Mouse (Mus musculus): ENCODE results near the gene Nkpd1.

Nkpd1 gene

DNA sequence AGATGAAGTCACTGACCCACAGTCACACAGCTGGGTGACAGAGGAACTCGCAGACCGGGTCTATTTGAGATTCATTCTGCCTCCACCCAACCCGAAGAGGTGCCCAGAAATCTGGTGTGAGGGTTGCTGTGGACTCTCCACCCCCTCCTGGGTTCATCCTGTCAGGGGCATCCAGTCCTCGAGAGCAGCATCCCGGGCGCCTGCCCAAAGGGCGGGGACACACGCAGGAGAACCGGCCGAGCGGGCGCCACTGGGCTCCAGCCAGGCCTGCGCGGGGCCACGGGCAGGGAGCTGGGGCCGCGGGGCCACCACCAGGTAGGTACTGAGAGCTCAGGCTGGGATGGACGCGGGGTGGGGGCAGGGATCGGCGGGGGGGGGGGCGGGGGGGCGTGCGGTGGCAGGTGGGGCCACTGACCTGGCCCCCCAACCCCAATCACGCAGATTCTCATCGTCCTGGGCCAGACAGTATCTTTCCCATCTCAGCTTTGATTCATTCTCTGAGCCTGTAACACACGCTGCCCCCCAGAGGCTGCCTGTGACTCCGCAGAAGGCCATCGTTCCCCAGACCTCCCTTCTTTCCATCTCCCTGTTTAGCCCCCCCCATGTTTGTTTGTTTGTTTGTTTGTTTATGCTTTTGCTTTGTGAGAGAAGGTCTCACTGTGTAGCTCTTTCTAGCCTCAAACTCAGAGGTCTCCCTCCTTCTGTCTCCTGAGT is at the start of gene Nkpd1:
Gene Nkpd1, plus strand, starts transcription at position 187 of the 714 bp plus-strand sequence.
- DNase-seq (ENCODE audit: low read depth, low spot score) = no peak

GRCm38 (mm10) chr7:19468279-19468678 is 49.4 kb upstream of the Nkpd1 start:
- no peak for DNase-seq (ENCODE audit: low read depth, low spot score)

- DNase-seq (ENCODE audit: low read depth, low spot score) = no peak
These were observed 48.2 kb upstream of the Nkpd1 start for GRCm38 (mm10) chr7:19469404-19469803.

DNA sequence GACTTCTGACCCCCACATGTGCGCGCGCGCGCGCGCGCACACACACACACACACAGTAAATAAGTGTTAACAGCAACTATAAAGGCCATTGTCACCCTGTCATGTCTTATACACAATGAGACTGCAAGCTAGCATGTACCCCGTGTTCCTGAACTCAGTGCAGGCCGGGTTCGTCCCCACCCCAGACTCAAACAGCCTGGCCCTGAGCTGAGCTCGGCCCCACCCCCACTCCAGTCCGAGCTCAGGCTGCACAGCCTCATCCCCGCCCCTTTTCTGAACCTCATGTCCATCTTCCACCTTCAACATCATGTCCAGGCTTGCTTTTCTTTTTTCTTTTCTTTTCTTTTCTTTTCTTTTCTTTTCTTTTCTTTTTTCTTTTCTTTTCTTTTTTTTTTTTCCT is 47.3 kb upstream of the Nkpd1 start:
- DNase-seq (ENCODE audit: low read depth, low spot score) = no peak

GRCm38 (mm10) chr7:19472403-19472802 is 45.2 kb upstream of the Nkpd1 start:
- no peak for DNase-seq (ENCODE audit: low read depth, low spot score)

DNA sequence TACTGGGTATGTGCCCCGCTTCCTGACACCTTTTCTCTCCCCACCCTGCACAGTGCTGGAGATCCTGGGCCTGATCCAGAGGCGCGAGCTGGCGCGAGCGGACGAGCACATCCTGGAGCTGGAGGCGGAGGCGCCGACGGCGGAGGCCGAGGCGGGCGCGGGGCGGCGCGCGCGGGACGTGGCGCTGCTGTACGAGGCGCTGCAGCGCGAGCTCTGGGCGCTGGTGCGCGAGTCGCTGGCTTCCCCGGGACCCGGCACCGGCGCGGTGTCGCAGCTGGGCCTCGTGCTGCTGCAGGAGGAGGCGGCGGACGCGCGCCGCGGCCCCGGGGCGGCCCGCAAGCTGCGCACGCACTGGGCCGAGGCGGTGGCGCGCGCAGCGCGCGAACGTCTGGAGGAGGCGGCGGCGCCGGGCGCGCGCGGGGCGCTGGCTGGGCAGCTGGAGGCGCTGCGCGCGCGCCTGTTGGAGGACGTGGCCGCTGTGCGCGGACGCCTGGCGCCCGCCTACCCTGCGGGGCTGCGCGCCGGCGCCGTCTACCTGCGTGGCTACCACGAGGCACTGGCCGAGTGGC is 43.7 kb upstream of the Nkpd1 start:
- peak; percentile 47 for DNase-seq (ENCODE audit: low read depth, low spot score)

DNA sequence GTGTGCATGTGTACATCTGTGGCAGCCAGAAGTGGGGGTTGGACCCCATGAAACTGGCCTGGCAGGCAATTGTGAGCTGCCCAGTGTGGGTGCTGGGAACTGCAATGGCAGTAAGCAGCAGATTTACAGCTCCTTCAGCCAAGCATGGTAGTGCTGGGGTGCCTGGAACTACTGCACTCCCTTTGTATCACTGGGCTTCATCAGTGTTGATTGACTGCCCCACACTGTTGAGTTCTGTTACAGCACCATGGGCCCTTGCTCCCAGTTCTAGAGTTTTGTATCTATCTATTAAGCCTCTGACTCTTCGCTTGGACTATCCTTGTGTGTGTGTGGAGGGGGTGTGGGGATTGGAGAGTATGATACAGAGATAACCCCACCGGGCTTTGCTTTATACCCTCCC is 40.6 kb upstream of the Nkpd1 start:
- no peak for DNase-seq (ENCODE audit: low read depth, low spot score)

DNA sequence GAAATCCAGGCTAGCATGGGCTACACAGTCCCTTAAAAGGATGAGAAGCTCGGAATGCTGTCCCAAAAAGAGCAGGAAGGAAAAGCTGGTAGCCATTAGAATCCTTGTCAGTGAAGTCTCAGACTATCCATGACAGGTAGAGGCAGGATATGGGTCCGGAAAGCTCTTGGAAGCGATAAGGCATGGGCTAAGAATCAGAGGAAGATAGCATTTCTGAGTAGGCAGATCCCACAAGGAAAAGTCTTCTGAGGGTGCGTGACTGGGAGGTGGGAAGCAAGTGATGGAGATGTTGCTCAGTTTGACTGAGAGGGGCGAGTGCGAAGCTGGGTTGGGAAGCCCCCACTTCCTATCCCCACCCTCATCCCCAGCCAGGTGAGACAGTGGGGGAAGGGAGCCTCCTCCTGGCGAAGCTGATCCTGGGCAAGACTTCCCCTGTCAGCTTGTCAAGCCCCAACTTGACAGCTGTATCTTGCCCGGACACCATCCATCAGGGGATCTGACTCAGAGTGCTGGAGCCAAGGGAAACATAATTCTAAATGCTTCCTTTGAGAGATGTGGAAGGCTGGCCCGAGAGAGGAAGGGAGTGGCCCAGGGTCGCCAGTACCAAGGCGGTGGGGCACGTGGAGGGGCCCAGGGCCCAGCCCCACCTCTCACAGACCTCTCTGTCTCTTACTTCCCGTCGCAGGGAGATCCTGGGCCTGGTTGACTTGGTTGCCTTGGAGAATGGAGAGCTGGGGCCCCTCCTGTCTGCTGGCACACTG is 39.8 kb upstream of the Nkpd1 start:
- no peak for DNase-seq (ENCODE audit: low read depth, low spot score)

- DNase-seq (ENCODE audit: low read depth, low spot score) = no peak
These were observed 34.4 kb upstream of the Nkpd1 start for GRCm38 (mm10) chr7:19483281-19483680.

DNA sequence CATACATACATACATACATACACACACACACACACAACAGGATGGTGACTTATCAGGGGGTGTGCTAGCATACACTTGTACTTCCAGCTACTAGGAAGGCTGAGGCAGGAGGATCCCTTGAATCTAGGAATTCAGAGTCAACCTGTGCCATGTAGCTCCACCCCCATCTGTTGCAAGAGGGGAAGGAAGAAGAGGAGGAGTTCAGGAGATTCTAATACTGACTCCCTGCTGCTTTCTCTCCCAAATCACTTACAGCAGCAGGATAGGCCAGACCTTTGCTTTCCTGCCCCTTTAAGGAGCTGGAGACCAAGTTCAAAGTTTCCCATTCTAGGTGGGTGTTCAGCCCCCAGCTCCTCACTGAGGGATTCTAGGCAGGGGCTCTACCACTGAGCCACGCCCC is 32.1 kb upstream of the Nkpd1 start:
- DNase-seq (ENCODE audit: low read depth, low spot score) = no peak

GRCm38 (mm10) chr7:19486549-19486948 is 31.1 kb upstream of the Nkpd1 start:
- no peak for DNase-seq (ENCODE audit: low read depth, low spot score)

- no peak for DNase-seq (ENCODE audit: low read depth, low spot score)
These were observed 28.1 kb upstream of the Nkpd1 start for GRCm38 (mm10) chr7:19489525-19489924.

- no peak for DNase-seq (ENCODE audit: low read depth, low spot score)
These were observed 25.9 kb upstream of the Nkpd1 start for GRCm38 (mm10) chr7:19491731-19492130.

DNA sequence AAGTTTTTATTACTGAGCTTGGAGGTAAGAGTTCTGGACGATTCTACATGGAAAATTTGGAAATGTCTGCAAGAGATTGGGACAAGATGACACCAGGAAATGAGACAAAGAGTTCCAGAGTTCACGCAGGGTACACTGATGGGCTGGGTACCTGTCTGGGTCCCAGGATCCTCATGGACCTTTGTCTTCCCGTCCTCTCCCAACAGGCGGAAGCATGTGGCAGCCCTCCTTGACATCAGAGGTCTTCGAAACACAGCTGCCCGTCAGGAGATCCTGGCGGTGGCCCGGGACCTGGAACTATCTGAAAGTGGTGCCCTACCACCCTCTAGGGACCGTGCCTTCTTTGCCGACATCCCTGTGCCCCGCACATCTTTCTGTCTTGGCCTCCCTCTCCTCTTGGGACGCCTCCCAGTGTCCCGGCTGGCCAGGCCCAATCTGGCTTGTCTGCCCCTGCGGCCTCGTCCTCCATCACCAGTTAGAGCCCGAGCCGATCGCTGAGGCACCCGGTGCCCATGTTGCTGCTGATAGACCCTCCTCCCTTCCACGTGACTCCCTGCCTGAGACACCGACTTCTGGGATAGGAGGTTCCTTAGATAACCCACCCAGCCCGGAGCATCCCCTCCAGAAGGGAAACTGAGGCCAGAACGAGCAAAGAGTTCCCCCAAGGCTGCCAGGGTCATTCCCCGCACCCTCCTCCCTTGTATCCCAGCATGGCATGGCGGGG is 22.7 kb upstream of the Nkpd1 start:
- no peak for DNase-seq (ENCODE audit: low read depth, low spot score)

DNA sequence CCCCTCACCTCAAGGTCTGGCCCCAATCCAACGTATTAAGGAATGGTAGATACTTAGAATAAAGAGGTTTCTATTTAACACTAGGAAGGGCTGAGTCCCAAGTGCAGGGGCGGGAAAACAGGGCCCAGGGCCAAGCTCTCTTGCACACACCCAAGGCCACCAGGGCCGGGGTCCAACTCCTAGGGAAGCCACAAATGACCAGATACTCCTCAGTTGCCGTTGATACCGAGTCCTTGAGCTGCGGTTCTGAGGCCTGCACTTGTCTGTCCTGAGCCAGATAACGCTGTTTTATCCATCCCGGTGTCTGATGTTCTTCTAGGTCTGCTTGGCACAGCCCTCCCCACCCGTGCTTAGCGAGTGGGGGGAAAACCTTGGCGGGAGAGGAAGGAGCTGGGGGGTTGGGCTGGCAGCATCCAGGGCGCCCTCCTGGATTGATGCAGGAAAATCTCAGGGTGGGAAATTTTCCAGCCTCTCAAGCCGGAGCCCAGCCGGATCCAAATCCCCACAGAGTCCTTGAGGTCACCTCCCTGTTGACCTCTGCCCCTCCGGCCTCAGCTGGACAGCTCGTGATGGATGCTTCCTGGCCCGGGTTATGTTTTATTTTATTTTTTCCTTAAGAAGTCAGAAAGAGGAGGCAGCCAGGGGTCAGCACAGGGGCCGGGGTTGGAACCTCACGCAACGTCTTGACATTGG is 22.0 kb upstream of the Nkpd1 start:
- DNase-seq (ENCODE audit: low read depth, low spot score) = no peak

DNA sequence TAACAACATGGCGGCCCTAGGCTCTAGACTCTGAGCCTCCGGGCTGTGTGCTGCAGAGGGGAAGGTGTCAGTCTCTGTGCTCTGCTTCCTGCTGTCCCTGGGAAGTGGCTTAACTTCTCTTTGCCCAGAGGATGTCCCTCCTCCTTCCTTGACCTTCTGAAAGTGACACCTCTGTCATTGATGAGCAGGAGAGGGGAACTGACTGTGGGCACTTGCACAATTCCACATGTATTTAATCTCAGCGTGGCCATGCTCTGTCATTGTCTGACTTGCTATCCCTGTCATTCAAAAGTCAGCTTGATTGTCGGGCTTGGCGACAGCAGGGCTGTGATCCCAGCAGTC is 21.5 kb upstream of the Nkpd1 start:
- no peak for DNase-seq (ENCODE audit: low read depth, low spot score)

DNA sequence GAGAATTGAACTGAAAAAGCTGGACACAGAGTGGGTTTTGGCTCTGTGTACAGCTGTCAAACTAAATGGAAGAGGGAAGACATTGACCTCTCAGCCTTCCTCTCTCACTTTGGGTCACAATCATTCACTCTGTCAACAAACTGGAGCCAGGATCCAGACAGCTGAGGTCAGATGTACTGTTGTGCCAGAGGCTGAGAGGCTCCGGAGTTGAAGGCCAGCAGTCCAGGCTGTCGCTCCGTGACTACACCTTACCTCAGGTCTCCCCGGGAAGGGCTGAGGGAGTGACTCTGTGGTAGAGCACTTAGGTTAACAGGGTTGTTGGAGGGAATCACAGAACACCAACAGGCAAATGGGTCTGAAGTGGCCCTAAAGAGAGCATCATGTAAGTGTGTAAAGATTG is 19.3 kb upstream of the Nkpd1 start:
- DNase-seq (ENCODE audit: low read depth, low spot score) = no peak

DNA sequence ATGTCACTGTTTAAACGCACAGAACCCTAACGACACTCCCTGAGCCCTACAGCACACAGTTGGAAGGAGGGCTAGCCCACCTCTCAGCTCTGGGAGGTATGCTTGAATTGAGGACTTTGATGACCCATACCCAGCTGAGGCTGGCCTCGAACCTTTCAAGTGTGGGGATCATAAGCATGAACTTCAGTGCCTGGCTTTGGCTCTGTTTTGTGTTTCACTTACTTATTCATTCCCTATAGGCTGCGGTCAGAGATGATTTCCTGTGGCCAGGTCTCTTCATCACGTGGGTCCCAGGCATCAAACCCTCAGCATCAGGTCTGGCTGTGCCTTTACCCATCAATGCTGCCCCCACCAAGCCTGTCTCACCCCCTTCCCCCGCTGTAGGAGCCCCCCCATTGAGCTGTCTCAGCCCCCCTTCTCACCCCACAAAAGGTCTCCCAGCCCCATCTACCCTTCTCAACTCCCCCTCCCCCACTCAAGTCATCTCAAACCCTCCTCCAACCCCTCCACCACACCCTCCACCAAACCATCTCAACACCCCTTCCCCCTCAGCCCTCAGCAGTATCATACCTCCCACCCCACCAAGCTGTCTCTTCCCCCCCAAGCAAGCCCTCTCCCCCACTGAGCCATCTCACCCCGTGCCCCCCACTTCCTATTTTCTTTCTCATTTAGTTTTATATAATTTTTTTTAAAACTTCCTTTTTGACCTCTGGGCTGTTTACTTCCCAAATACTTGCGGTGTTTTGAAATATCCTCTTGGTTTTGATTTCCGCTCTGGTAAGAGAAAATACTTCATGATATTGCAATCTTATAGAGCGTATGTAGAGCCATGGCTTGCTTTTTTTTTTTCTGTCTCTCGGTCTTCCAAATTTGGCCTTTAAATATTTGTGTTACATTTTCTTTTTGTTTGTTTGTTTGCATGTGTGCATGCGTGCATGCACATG is 16.9 kb upstream of the Nkpd1 start:
- no peak for DNase-seq (ENCODE audit: low read depth, low spot score)

GRCm38 (mm10) chr7:19501658-19502057 is 16.0 kb upstream of the Nkpd1 start:
- no peak for DNase-seq (ENCODE audit: low read depth, low spot score)

- peak; percentile 60 for DNase-seq (ENCODE audit: low read depth, low spot score)
These were observed 14.1 kb upstream of the Nkpd1 start for GRCm38 (mm10) chr7:19503481-19504068.

Data from skeletal muscle tissue, adult 2 months (tissue).